Mouse (Mus musculus) hindbrain, embryonic 13.5 days (tissue): ENCODE measurements around the gene Hyal2. TPM values are rescaled to one million over a fixed set of nuclear protein-coding genes. Genes with fewer than 3 reads are reported as not detected.

Experiments used
- ATAC-seq: fragments of 200-750 bp; cut with Nextera tagmentation; 2 replicates; pipeline ENCODE4 v1.8.0; 2017; ENCODE audit warnings: moderate TSS enrichment; ENCODE audit not compliant: low FRiP score
- H3K27ac ChIP-seq: fragments of 300-500 bp; sonication (generic); 2 replicates; pipeline ENCODE4 v1.5.1; 2015; ENCODE audit warnings: inconsistent platforms, mild to moderate bottlenecking, moderate library complexity
- H3K27me3 ChIP-seq: fragments of 300-500 bp; sonication (generic); 2 replicates; pipeline ENCODE4 v1.6.1; 2015; ENCODE audit warnings: mild to moderate bottlenecking, inconsistent platforms
- H3K36me3 ChIP-seq: fragments of 300-500 bp; sonication (generic); 2 replicates; pipeline ENCODE4 v1.6.1; 2015; ENCODE audit warnings: mild to moderate bottlenecking, inconsistent platforms
- H3K4me1 ChIP-seq: fragments of 300-500 bp; sonication (generic); replicated peaks from 2 replicates; pipeline ENCODE4 v1.6.1; 2015; ENCODE audit warnings: inconsistent platforms
- H3K4me2 ChIP-seq: fragments of 300-500 bp; sonication (generic); 2 replicates; pipeline ENCODE4 v1.6.1; 2015; ENCODE audit warnings: inconsistent platforms, mild to moderate bottlenecking, moderate library complexity
- H3K4me3 ChIP-seq: fragments of 300-500 bp; sonication (generic); 2 replicates; pipeline ENCODE4 v1.5.1; 2015; ENCODE audit warnings: mild to moderate bottlenecking, inconsistent platforms
- H3K9ac ChIP-seq: fragments of 300-500 bp; sonication (generic); 2 replicates; pipeline ENCODE4 v1.6.1; 2015; ENCODE audit warnings: mild to moderate bottlenecking, inconsistent platforms
- H3K9me3 ChIP-seq: fragments of 300-500 bp; sonication (generic); 2 replicates; pipeline ENCODE4 v1.6.1; 2016; ENCODE audit warnings: inconsistent platforms
- WGBS: fragments of 180-500 bp; shearing (Covaris S2); methylation state at CpG from one replicate; pipeline ENCODE4 v1.1.7; 2015; 5-methylcytosine and 5-hydroxymethylcytosine counted together
- polyA plus RNA-seq: library from polyadenylated mRNA; unstranded; fragments of >200 nt; fragmentation: Nextera tagmentation; extraction: Ambion mirVana; gene quantifications from 2 replicates; pipeline ENCODE4 v1.2.1, GENCODE M21; 2015

The Hyal2 gene
- polyA plus RNA-seq, 1 experiment from 2014 or later, result 80.4 TPM

- H3K4me1 ChIP-seq, result peaks cover 66% of the 10 kb centered on the region
- H3K9ac ChIP-seq, result peak overlapping the region; percentile 72; the same call in 1 of the 2 replicates
- H3K4me3 ChIP-seq, result peak overlapping the region; percentile 64
- no peak for ATAC-seq
- WGBS, result 65% methylated on average over 4 of the region's 4 CpGs
- H3K27ac ChIP-seq, result no peak overlapping the region
- H3K36me3 ChIP-seq, result peaks cover 51% of the 10 kb centered on the region
- H3K27me3 ChIP-seq, result no peaks in the 10 kb centered on the region
- H3K4me2 ChIP-seq, result peak overlapping the region; percentile 83
- H3K9me3 ChIP-seq, result no peaks in the 10 kb centered on the region
Observed at GRCm38 (mm10) chr9:107540420-107540819, 27.3 kb upstream of the Hyal2 start.

GRCm38 (mm10) chr9:107541005-107541404 is 26.7 kb upstream of the Hyal2 start:
- H3K36me3 ChIP-seq, result peaks cover 51% of the 10 kb centered on the region
- peaks cover 63% of the 10 kb centered on the region for H3K4me1 ChIP-seq
- no peaks in the 10 kb centered on the region for H3K9me3 ChIP-seq
- 0 out of 2 replicates have a peak overlapping the region, but pooled peaks have one; percentile 70 for H3K27ac ChIP-seq
- 29% methylated on average over 10 of the region's 10 CpGs for WGBS
- peak overlapping the region; percentile 72 for H3K9ac ChIP-seq
- no peak for ATAC-seq
- H3K27me3 ChIP-seq, result no peaks in the 10 kb centered on the region
- peak overlapping the region; percentile 83 for H3K4me2 ChIP-seq
- H3K4me3 ChIP-seq, result peak overlapping the region; percentile 64

- peaks cover 51% of the 10 kb centered on the region for H3K36me3 ChIP-seq
- peak; percentile 87 for ATAC-seq
- H3K27me3 ChIP-seq, result no peaks in the 10 kb centered on the region
- H3K27ac ChIP-seq, result peak within 1 kb of the TSS; percentile 74
- H3K4me2 ChIP-seq, result peak within 1 kb of the TSS; percentile 83
- peaks cover 63% of the 10 kb centered on the region for H3K4me1 ChIP-seq
- under 1% methylated on average over 46 of the region's 46 CpGs for WGBS
- H3K9me3 ChIP-seq, result no peaks in the 10 kb centered on the region
- peak within 1 kb of the TSS; percentile 72 for H3K9ac ChIP-seq
- H3K4me3 ChIP-seq, result peak within 1 kb of the TSS; percentile 64
Observed at GRCm38 (mm10) chr9:107541474-107542351, 26.0 kb upstream of the Hyal2 start, which contains the start of the genes Cyb561d2 and Nprl2. TSS of gene Cyb561d2 (minus strand) at chr9:107542193. TSS of gene Nprl2 (plus strand) at chr9:107542226.

GRCm38 (mm10) chr9:107542352-107542686 is 25.4 kb upstream of the Hyal2 start:
- Histone ChIP-seq H3K4me1 (peaks cover 63% of the 10 kb centered on the region), H3K9ac (peak overlapping the region; percentile 72), H3K27me3 (no peaks in the 10 kb centered on the region), H3K4me2 (peak overlapping the region; percentile 83), H3K27ac (peak overlapping the region; percentile 74), H3K36me3 (peaks cover 50% of the 10 kb centered on the region), H3K9me3 (no peaks in the 10 kb centered on the region), H3K4me3 (peak overlapping the region; percentile 64)
- peak; percentile 25; the same call in 1 of the 2 replicates for ATAC-seq
- 2% methylated on average over 11 of the region's 11 CpGs for WGBS

- peak overlapping the region; percentile 74; the same call in 1 of the 2 replicates for H3K27ac ChIP-seq
- H3K4me2 ChIP-seq, result peak overlapping the region; percentile 83
- H3K27me3 ChIP-seq, result no peaks in the 10 kb centered on the region
- WGBS, result 39% methylated on average over 8 of the region's 8 CpGs
- peak overlapping the region; percentile 64 for H3K4me3 ChIP-seq
- peak overlapping the region; percentile 72 for H3K9ac ChIP-seq
- no peak for ATAC-seq
- H3K36me3 ChIP-seq, result peaks cover 46% of the 10 kb centered on the region
- H3K9me3 ChIP-seq, result no peaks in the 10 kb centered on the region
- H3K4me1 ChIP-seq, result peaks cover 63% of the 10 kb centered on the region
Observed at GRCm38 (mm10) chr9:107542721-107543120, 25.0 kb upstream of the Hyal2 start.

GRCm38 (mm10) chr9:107543299-107543698 is 24.4 kb upstream of the Hyal2 start:
- H3K9ac ChIP-seq, result no peak overlapping the region
- 90% methylated on average over 11 of the region's 11 CpGs for WGBS
- H3K4me3 ChIP-seq, result no peak overlapping the region
- ATAC-seq, result no peak
- H3K4me2 ChIP-seq, result no peak overlapping the region
- no peaks in the 10 kb centered on the region for H3K9me3 ChIP-seq
- H3K36me3 ChIP-seq, result peaks cover 41% of the 10 kb centered on the region
- H3K27ac ChIP-seq, result no peak overlapping the region
- peaks cover 61% of the 10 kb centered on the region for H3K4me1 ChIP-seq
- peaks cover 4% of the 10 kb centered on the region for H3K27me3 ChIP-seq

- peaks cover 14% of the 10 kb centered on the region for H3K27me3 ChIP-seq
- no peak for ATAC-seq
- no peak overlapping the region for H3K4me3 ChIP-seq
- H3K4me1 ChIP-seq, result peaks cover 61% of the 10 kb centered on the region
- WGBS, result 95% methylated on average over 17 of the region's 17 CpGs
- peaks cover 31% of the 10 kb centered on the region for H3K36me3 ChIP-seq
- no peak overlapping the region for H3K9ac ChIP-seq
- no peak overlapping the region for H3K27ac ChIP-seq
- no peak overlapping the region for H3K4me2 ChIP-seq
- no peaks in the 10 kb centered on the region for H3K9me3 ChIP-seq
Observed at GRCm38 (mm10) chr9:107544196-107544700, 23.5 kb upstream of the Hyal2 start.

GRCm38 (mm10) chr9:107544729-107545128 is 23.0 kb upstream of the Hyal2 start:
- Histone ChIP-seq H3K36me3 (peaks cover 26% of the 10 kb centered on the region), H3K4me1 (peaks cover 61% of the 10 kb centered on the region), H3K27me3 (peaks cover 19% of the 10 kb centered on the region), H3K27ac (no peak overlapping the region), H3K4me3 (no peak overlapping the region), H3K9ac (no peak overlapping the region), H3K9me3 (no peaks in the 10 kb centered on the region), H3K4me2 (no peak overlapping the region)
- 94% methylated on average over 12 of the region's 12 CpGs for WGBS
- no peak for ATAC-seq

- H3K4me3 ChIP-seq, result no peak overlapping the region
- peaks cover 23% of the 10 kb centered on the region for H3K27me3 ChIP-seq
- H3K27ac ChIP-seq, result no peak overlapping the region
- peaks cover 22% of the 10 kb centered on the region for H3K36me3 ChIP-seq
- no peak for ATAC-seq
- H3K9ac ChIP-seq, result no peak overlapping the region
- H3K4me2 ChIP-seq, result no peak overlapping the region
- WGBS, result 88% methylated on average over 10 of the region's 10 CpGs
- no peaks in the 10 kb centered on the region for H3K9me3 ChIP-seq
- peaks cover 57% of the 10 kb centered on the region for H3K4me1 ChIP-seq
Observed at GRCm38 (mm10) chr9:107545199-107545598, 22.5 kb upstream of the Hyal2 start.

- ATAC-seq, result no peak
- Histone ChIP-seq H3K4me3 (no peak overlapping the region), H3K4me1 (peaks cover 53% of the 10 kb centered on the region), H3K4me2 (no peak overlapping the region), H3K27ac (no peak overlapping the region), H3K36me3 (peaks cover 20% of the 10 kb centered on the region), H3K9me3 (no peaks in the 10 kb centered on the region), H3K9ac (no peak overlapping the region), H3K27me3 (peaks cover 27% of the 10 kb centered on the region)
- WGBS, result 4% methylated on average over 3 of the region's 3 CpGs
Observed at GRCm38 (mm10) chr9:107545602-107546001, 22.1 kb upstream of the Hyal2 start.

- 4% methylated on average over 20 of the region's 20 CpGs for WGBS
- peak within 1 kb of the TSS; percentile 52 for H3K4me2 ChIP-seq
- peak within 1 kb of the TSS; percentile 49 for H3K9ac ChIP-seq
- peak within 1 kb of the TSS; percentile 20; the same call in 1 of the 2 replicates for H3K4me3 ChIP-seq
- H3K27ac ChIP-seq, result peak within 1 kb of the TSS; percentile 72
- peaks cover 58% of the 10 kb centered on the region for H3K4me1 ChIP-seq
- peaks cover 42% of the 10 kb centered on the region for H3K27me3 ChIP-seq
- ATAC-seq, result peak; percentile 55
- H3K36me3 ChIP-seq, result peaks cover 20% of the 10 kb centered on the region
- no peaks in the 10 kb centered on the region for H3K9me3 ChIP-seq
Observed at GRCm38 (mm10) chr9:107547026-107547425, 20.7 kb upstream of the Hyal2 start, which contains the start of gene Zmynd10. TSS of gene Zmynd10 (plus strand) at chr9:107547298.

GRCm38 (mm10) chr9:107547957-107548356 is 19.8 kb upstream of the Hyal2 start:
- H3K27ac ChIP-seq, result no peak overlapping the region
- no peak overlapping the region for H3K9ac ChIP-seq
- peaks cover 20% of the 10 kb centered on the region for H3K36me3 ChIP-seq
- ATAC-seq, result no peak
- peaks cover 53% of the 10 kb centered on the region for H3K4me1 ChIP-seq
- H3K27me3 ChIP-seq, result peaks cover 51% of the 10 kb centered on the region
- no peak overlapping the region for H3K4me2 ChIP-seq
- H3K4me3 ChIP-seq, result no peak overlapping the region
- 83% methylated on average over 5 of the region's 5 CpGs for WGBS
- no peaks in the 10 kb centered on the region for H3K9me3 ChIP-seq
